Mouse (Mus musculus) forebrain, embryonic 13.5 days (tissue): ENCODE data around the gene Samhd1. TPM values are rescaled to one million over a fixed set of nuclear protein-coding genes. Genes with fewer than 3 reads are reported as not detected.
"Not testable (repeated sequence)": the region's sequence is repeated elsewhere in the genome, so short reads cannot be mapped to it uniquely, and the experiment has no call there.

Experiments used
- ATAC-seq: fragments of 200-750 bp; cut with Nextera tagmentation; 2 replicates; pipeline ENCODE4 v1.8.0; 2017
- H3K27ac ChIP-seq: fragments of 300-500 bp; sonication (generic); 2 replicates; pipeline ENCODE4 v1.5.1; 2015; ENCODE audit warnings: inconsistent platforms, mild to moderate bottlenecking, moderate library complexity
- H3K27me3 ChIP-seq: fragments of 300-500 bp; sonication (generic); 2 replicates; pipeline ENCODE4 v1.6.1; 2015; ENCODE audit warnings: mild to moderate bottlenecking, inconsistent platforms
- H3K36me3 ChIP-seq: fragments of 300-500 bp; sonication (generic); 2 replicates; pipeline ENCODE4 v1.6.1; 2015; ENCODE audit warnings: mild to moderate bottlenecking, inconsistent platforms; ENCODE audit not compliant: poor library complexity, severe bottlenecking
- H3K4me1 ChIP-seq: fragments of 300-500 bp; sonication (generic); 2 replicates; pipeline ENCODE4 v1.6.1; 2015; ENCODE audit warnings: inconsistent platforms
- H3K4me2 ChIP-seq: fragments of 300-500 bp; sonication (generic); 2 replicates; pipeline ENCODE4 v1.6.1; 2015; ENCODE audit warnings: inconsistent platforms, mild to moderate bottlenecking, moderate library complexity
- H3K4me3 ChIP-seq: fragments of 300-500 bp; sonication (generic); 2 replicates; pipeline ENCODE4 v1.5.1; 2015; ENCODE audit warnings: mild to moderate bottlenecking, inconsistent platforms
- H3K9ac ChIP-seq: fragments of 300-500 bp; sonication (generic); 2 replicates; pipeline ENCODE4 v1.6.1; 2015; ENCODE audit warnings: mild to moderate bottlenecking, inconsistent platforms
- H3K9me3 ChIP-seq: fragments of 300-500 bp; sonication (generic); replicated peaks from 2 replicates; pipeline ENCODE4 v1.6.1; 2016; ENCODE audit warnings: inconsistent platforms
- WGBS: fragments of 180-500 bp; shearing (Covaris S2); methylation state at CpG from one replicate; pipeline ENCODE4 v1.1.7; 2015; 5-methylcytosine and 5-hydroxymethylcytosine counted together
- polyA plus RNA-seq: library from polyadenylated mRNA; unstranded; fragments of >200 nt; fragmentation: Nextera tagmentation; extraction: Ambion mirVana; gene quantifications from 2 replicates; pipeline ENCODE4 v1.2.1, GENCODE M21; 2015

Gene Samhd1
- polyA plus RNA-seq: 13.9 and 16.0 TPM in 2 replicates

- Histone ChIP-seq H3K9ac (peak within 1 kb of the TSS; percentile 80), H3K4me2 (peak within 1 kb of the TSS; percentile 96), H3K36me3 (no peaks in the 10 kb centered on the region), H3K27me3 (no peaks in the 10 kb centered on the region), H3K4me3 (peak within 1 kb of the TSS; percentile 71), H3K4me1 (peaks cover 8% of the 10 kb centered on the region), H3K27ac (peak within 1 kb of the TSS; percentile 20; the same call in 1 of the 2 replicates), H3K9me3 (peaks cover 4% of the 10 kb centered on the region)
- 0% methylated on average over 32 of the region's 32 CpGs for WGBS
- ATAC-seq: peak; percentile 93
These were observed at the start of gene Samhd1 for GRCm38 (mm10) chr2:157135014-157135413. Gene Samhd1, minus strand, starts transcription at chr2:157135265.

- Histone ChIP-seq H3K27me3 (no peaks in the 10 kb centered on the region), H3K4me2 (no peak overlapping the region), H3K9ac (no peak overlapping the region), H3K36me3 (peaks cover 74% of the 10 kb centered on the region), H3K27ac (no peak overlapping the region), H3K4me3 (no peak overlapping the region), H3K9me3 (no peaks in the 10 kb centered on the region), H3K4me1 (no peaks in the 10 kb centered on the region)
- 88% methylated on average over 6 of the region's 6 CpGs for WGBS
- ATAC-seq: no peak
These were observed 43.1 kb upstream of the Samhd1 start for GRCm38 (mm10) chr2:157178167-157178566.

GRCm38 (mm10) chr2:157176248-157176647 lies 41.2 kb upstream of the Samhd1 start:
- Histone ChIP-seq H3K9ac (no peak overlapping the region), H3K9me3 (no peaks in the 10 kb centered on the region), H3K27me3 (no peaks in the 10 kb centered on the region), H3K4me3 (no peak overlapping the region), H3K36me3 (peaks cover 71% of the 10 kb centered on the region), H3K27ac (no peak overlapping the region), H3K4me1 (no peaks in the 10 kb centered on the region), H3K4me2 (no peak overlapping the region)
- 98% methylated on average over 3 of the region's 3 CpGs for WGBS
- ATAC-seq: no peak

- Histone ChIP-seq H3K4me2 (no peak overlapping the region), H3K4me3 (no peak overlapping the region), H3K9ac (no peak overlapping the region), H3K27me3 (no peaks in the 10 kb centered on the region), H3K9me3 (no peaks in the 10 kb centered on the region), H3K36me3 (peaks cover 66% of the 10 kb centered on the region), H3K27ac (no peak overlapping the region), H3K4me1 (peaks cover 6% of the 10 kb centered on the region; the same call in 1 of the 2 replicates)
- ATAC-seq: no peak
- WGBS: 81% methylated on average over 5 of the region's 5 CpGs
These were observed 39.4 kb upstream of the Samhd1 start for GRCm38 (mm10) chr2:157174416-157174815.

GRCm38 (mm10) chr2:157173555-157173954 lies 38.5 kb upstream of the Samhd1 start:
- Histone ChIP-seq H3K9ac (no peak overlapping the region), H3K4me2 (no peak overlapping the region), H3K4me1 (peaks cover 6% of the 10 kb centered on the region; the same call in 1 of the 2 replicates), H3K9me3 (no peaks in the 10 kb centered on the region), H3K27ac (no peak overlapping the region), H3K36me3 (peaks cover 74% of the 10 kb centered on the region), H3K27me3 (no peaks in the 10 kb centered on the region), H3K4me3 (no peak overlapping the region)
- WGBS: 96% methylated on average over 6 of the region's 6 CpGs
- ATAC-seq: no peak

GRCm38 (mm10) chr2:157172984-157173383 lies 37.9 kb upstream of the Samhd1 start:
- no peak overlapping the region for H3K27ac ChIP-seq
- H3K4me3 ChIP-seq: no peak overlapping the region
- H3K4me1 ChIP-seq: peaks cover 6% of the 10 kb centered on the region; the same call in 1 of the 2 replicates
- H3K9ac ChIP-seq: no peak overlapping the region
- 96% methylated on average over 6 of the region's 6 CpGs for WGBS
- H3K9me3 ChIP-seq: no peaks in the 10 kb centered on the region
- no peak overlapping the region for H3K4me2 ChIP-seq
- ATAC-seq: no peak
- peaks cover 78% of the 10 kb centered on the region for H3K36me3 ChIP-seq
- H3K27me3 ChIP-seq: no peaks in the 10 kb centered on the region

GRCm38 (mm10) chr2:157170626-157171025 lies 35.6 kb upstream of the Samhd1 start:
- H3K4me1 ChIP-seq: peaks cover 6% of the 10 kb centered on the region; the same call in 1 of the 2 replicates
- H3K9me3 ChIP-seq: no peaks in the 10 kb centered on the region
- H3K9ac ChIP-seq: 0 out of 2 replicates have a peak overlapping the region, but pooled peaks have one; percentile 21
- peaks cover 78% of the 10 kb centered on the region for H3K36me3 ChIP-seq
- H3K27me3 ChIP-seq: no peaks in the 10 kb centered on the region
- no peak for ATAC-seq
- 47% methylated on average over 6 of the region's 6 CpGs for WGBS
- no peak overlapping the region for H3K4me3 ChIP-seq
- no peak overlapping the region for H3K4me2 ChIP-seq
- H3K27ac ChIP-seq: peak overlapping the region; percentile 25

- no peak overlapping the region for H3K4me2 ChIP-seq
- H3K36me3 ChIP-seq: peaks cover 76% of the 10 kb centered on the region
- H3K27ac ChIP-seq: peak overlapping the region; percentile 25
- H3K4me3 ChIP-seq: no peak overlapping the region
- ATAC-seq: peak; percentile 57; the same call in 1 of the 2 replicates
- H3K27me3 ChIP-seq: no peaks in the 10 kb centered on the region
- H3K9me3 ChIP-seq: no peaks in the 10 kb centered on the region
- 30% methylated on average over 5 of the region's 5 CpGs for WGBS
- H3K4me1 ChIP-seq: peaks cover 6% of the 10 kb centered on the region; the same call in 1 of the 2 replicates
- H3K9ac ChIP-seq: no peak overlapping the region
These were observed 35.1 kb upstream of the Samhd1 start for GRCm38 (mm10) chr2:157170166-157170565.

GRCm38 (mm10) chr2:157166371-157167080 lies 31.5 kb upstream of the Samhd1 start:
- H3K27me3 ChIP-seq: no peaks in the 10 kb centered on the region
- peaks cover 6% of the 10 kb centered on the region; the same call in 1 of the 2 replicates for H3K4me1 ChIP-seq
- no peak overlapping the region for H3K27ac ChIP-seq
- H3K36me3 ChIP-seq: peaks cover 74% of the 10 kb centered on the region
- no peak overlapping the region for H3K4me2 ChIP-seq
- no peak for ATAC-seq
- no peak overlapping the region for H3K9ac ChIP-seq
- H3K9me3 ChIP-seq: no peaks in the 10 kb centered on the region
- no peak overlapping the region for H3K4me3 ChIP-seq
- 95% methylated on average over 12 of the region's 12 CpGs for WGBS

- not testable (repeated sequence) for H3K4me1 ChIP-seq, H3K4me3 ChIP-seq, H3K27me3 ChIP-seq, H3K9me3 ChIP-seq, H3K9ac ChIP-seq, H3K27ac ChIP-seq, ATAC-seq, H3K4me2 ChIP-seq
- peaks cover 80% of the 10 kb centered on the region for H3K36me3 ChIP-seq
These were observed 30.5 kb upstream of the Samhd1 start for GRCm38 (mm10) chr2:157165312-157166224.

GRCm38 (mm10) chr2:157164101-157164500 lies 29.0 kb upstream of the Samhd1 start:
- 90% methylated on average over 2 of the region's 2 CpGs for WGBS
- Histone ChIP-seq H3K36me3 (peaks cover 82% of the 10 kb centered on the region), H3K9me3 (no peaks in the 10 kb centered on the region), H3K27me3 (no peaks in the 10 kb centered on the region), H3K9ac (no peak overlapping the region), H3K4me1 (no peaks in the 10 kb centered on the region), H3K4me3 (no peak overlapping the region), H3K4me2 (no peak overlapping the region), H3K27ac (no peak overlapping the region)
- ATAC-seq: no peak

- Histone ChIP-seq H3K36me3 (peaks cover 86% of the 10 kb centered on the region), H3K27me3 (no peaks in the 10 kb centered on the region), H3K27ac (no peak overlapping the region), H3K4me3 (no peak overlapping the region), H3K9ac (no peak overlapping the region), H3K4me2 (no peak overlapping the region), H3K9me3 (no peaks in the 10 kb centered on the region), H3K4me1 (no peaks in the 10 kb centered on the region)
- no peak for ATAC-seq
- WGBS: 88% methylated on average over 1 of the region's 1 CpGs
These were observed 21.0 kb upstream of the Samhd1 start for GRCm38 (mm10) chr2:157156079-157156478.
